Mouse (Mus musculus): ENCODE measurements at regions not wholly inside any gene's neighbourhood (a gene's known extent, or its start where the extent isn't known, plus 50 kb on each side); places are given as distances from the start of the nearest gene placed in this dataset.
A peak's percentile ranks its signal among the peaks of the same experiment; 100 is the strongest.

GRCm38 (mm10) chr7:90057947-90058346 is 72.1 kb upstream of the Picalm start:
- Histone ChIP-seq H3K27me3 (ENCODE audit: control insufficient read depth, insufficient read depth, low read depth, low read length) (no peaks in the 10 kb centered on the region), H3K4me3 (ENCODE audit: low read length) (no peak overlapping the region), H3K36me3 (ENCODE audit: control insufficient read depth, insufficient read depth, low read length) (no peaks in the 10 kb centered on the region), H3K9ac (ENCODE audit: low read length) (no peak overlapping the region), H3K4me1 (replicated peaks; ENCODE audit: control insufficient read depth, insufficient read depth, low read length) (peaks cover 26% of the 10 kb centered on the region), H3K9me3 (ENCODE audit: control insufficient read depth, low read length) (no peaks in the 10 kb centered on the region), H3K4me2 (ENCODE audit: low read depth, low read length) (no peak overlapping the region), H3K27ac (ENCODE audit: low read length) (no peak overlapping the region)
- WGBS, result 55% methylated on average over 1 of the region's 1 CpGs
- ATAC-seq (ENCODE audit: low read depth), result no peak

DNA sequence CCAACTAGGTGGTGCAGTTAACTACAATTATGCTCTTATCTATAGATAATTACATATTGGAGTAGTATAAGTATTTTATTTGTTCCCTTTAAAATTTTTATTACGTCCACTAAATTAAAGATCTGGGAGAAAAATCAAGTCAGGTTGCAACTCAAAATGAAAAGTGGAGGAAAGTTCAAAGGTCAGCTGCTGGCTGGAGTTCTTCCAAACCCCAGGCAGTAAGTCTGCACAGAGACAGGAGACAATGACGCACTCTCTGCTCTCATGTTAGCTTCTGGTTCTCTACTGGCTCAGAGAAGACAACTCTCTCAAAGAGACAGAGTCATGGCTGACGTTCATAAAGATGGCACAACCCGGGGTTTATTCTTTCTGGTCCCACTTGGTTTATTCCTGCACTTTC is 71.4 kb upstream of the Picalm start:
- 74% methylated on average over 4 of the region's 4 CpGs for WGBS
- no peaks in the 10 kb centered on the region for H3K9me3 ChIP-seq (ENCODE audit: control insufficient read depth, low read length)
- H3K9ac ChIP-seq (ENCODE audit: low read length), result no peak overlapping the region
- no peaks in the 10 kb centered on the region for H3K36me3 ChIP-seq (ENCODE audit: control insufficient read depth, insufficient read depth, low read length)
- peaks cover 26% of the 10 kb centered on the region for H3K4me1 ChIP-seq (replicated peaks; ENCODE audit: control insufficient read depth, insufficient read depth, low read length)
- no peak overlapping the region for H3K27ac ChIP-seq (ENCODE audit: low read length)
- no peak overlapping the region for H3K4me3 ChIP-seq (ENCODE audit: low read length)
- no peak for ATAC-seq (ENCODE audit: low read depth)
- no peaks in the 10 kb centered on the region for H3K27me3 ChIP-seq (ENCODE audit: control insufficient read depth, insufficient read depth, low read depth, low read length)
- no peak overlapping the region for H3K4me2 ChIP-seq (ENCODE audit: low read depth, low read length)

DNA sequence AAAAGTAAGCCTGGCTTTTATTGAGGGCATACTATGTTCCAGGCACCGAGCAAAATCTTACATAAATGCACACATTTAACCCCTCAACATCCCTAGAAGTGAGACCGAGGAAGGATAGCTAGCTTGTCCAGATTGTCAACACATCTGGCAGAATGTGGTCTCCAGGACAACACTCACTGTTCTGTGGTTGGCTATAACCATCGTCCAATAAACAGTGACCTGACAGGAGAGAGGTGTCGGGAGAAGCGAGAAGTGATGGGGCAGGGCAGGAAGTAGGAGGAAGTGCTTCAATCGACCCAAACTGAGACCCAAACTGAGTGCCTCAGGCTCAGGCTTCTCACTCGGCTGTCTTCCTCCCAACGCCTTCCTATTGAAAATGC is 70.8 kb upstream of the Picalm start:
- 45% methylated on average over 8 of the region's 8 CpGs for WGBS
- peak; percentile 27; the same call in 1 of the 2 replicates for ATAC-seq (ENCODE audit: low read depth)
- peaks cover 26% of the 10 kb centered on the region for H3K4me1 ChIP-seq (replicated peaks; ENCODE audit: control insufficient read depth, insufficient read depth, low read length)
- H3K27me3 ChIP-seq (ENCODE audit: control insufficient read depth, insufficient read depth, low read depth, low read length), result no peaks in the 10 kb centered on the region
- no peaks in the 10 kb centered on the region for H3K36me3 ChIP-seq (ENCODE audit: control insufficient read depth, insufficient read depth, low read length)
- H3K9me3 ChIP-seq (ENCODE audit: control insufficient read depth, low read length), result no peaks in the 10 kb centered on the region
- H3K4me3 ChIP-seq (ENCODE audit: low read length), result no peak overlapping the region
- H3K9ac ChIP-seq (ENCODE audit: low read length), result no peak overlapping the region
- peak overlapping the region; percentile 73 for H3K27ac ChIP-seq (ENCODE audit: low read length)
- no peak overlapping the region for H3K4me2 ChIP-seq (ENCODE audit: low read depth, low read length)

GRCm38 (mm10) chr7:90059629-90060301 is 70.2 kb upstream of the Picalm start:
- no peak overlapping the region for H3K4me2 ChIP-seq (ENCODE audit: low read depth, low read length)
- WGBS, result 57% methylated on average over 6 of the region's 6 CpGs

GRCm38 (mm10) chr7:90060343-90061175 is 69.5 kb upstream of the Picalm start:
- no peaks in the 10 kb centered on the region for H3K27me3 ChIP-seq (ENCODE audit: control insufficient read depth, insufficient read depth, low read depth, low read length)
- H3K4me1 ChIP-seq (replicated peaks; ENCODE audit: control insufficient read depth, insufficient read depth, low read length), result peaks cover 26% of the 10 kb centered on the region
- ATAC-seq (ENCODE audit: low read depth), result no peak; the same call in 1 of the 2 replicates
- H3K9me3 ChIP-seq (ENCODE audit: control insufficient read depth, low read length), result no peaks in the 10 kb centered on the region
- 50% methylated on average over 16 of the region's 16 CpGs for WGBS
- H3K36me3 ChIP-seq (ENCODE audit: control insufficient read depth, insufficient read depth, low read length), result no peaks in the 10 kb centered on the region
- no peak overlapping the region for H3K4me3 ChIP-seq (ENCODE audit: low read length)
- H3K9ac ChIP-seq (ENCODE audit: low read length), result peak overlapping the region; percentile 35
- H3K4me2 ChIP-seq (ENCODE audit: low read depth, low read length), result peak overlapping the region; percentile 11; the same call in 1 of the 2 replicates
- peak overlapping the region; percentile 73 for H3K27ac ChIP-seq (ENCODE audit: low read length)

More at GRCm38 (mm10) chr7:90059629-90060301, 70.2 kb upstream of the Picalm start:
- no peak overlapping the region for H3K4me3 ChIP-seq (ENCODE audit: low read length)
- peak overlapping the region; percentile 35 for H3K9ac ChIP-seq (ENCODE audit: low read length)
- ATAC-seq (ENCODE audit: low read depth), result peak; percentile 25
- peaks cover 26% of the 10 kb centered on the region for H3K4me1 ChIP-seq (replicated peaks; ENCODE audit: control insufficient read depth, insufficient read depth, low read length)
- H3K36me3 ChIP-seq (ENCODE audit: control insufficient read depth, insufficient read depth, low read length), result no peaks in the 10 kb centered on the region
- peak overlapping the region; percentile 73 for H3K27ac ChIP-seq (ENCODE audit: low read length)
- H3K9me3 ChIP-seq (ENCODE audit: control insufficient read depth, low read length), result no peaks in the 10 kb centered on the region
- H3K27me3 ChIP-seq (ENCODE audit: control insufficient read depth, insufficient read depth, low read depth, low read length), result no peaks in the 10 kb centered on the region

GRCm38 (mm10) chr7:90061701-90062100 is 68.3 kb upstream of the Picalm start:
- H3K27ac ChIP-seq (ENCODE audit: low read length), result peak overlapping the region; percentile 73
- H3K4me3 ChIP-seq (ENCODE audit: low read length), result no peak overlapping the region
- peak; percentile 55 for ATAC-seq (ENCODE audit: low read depth)
- 0 out of 2 replicates have a peak overlapping the region, but pooled peaks have one; percentile 18 for H3K4me2 ChIP-seq (ENCODE audit: low read depth, low read length)
- no peak overlapping the region for H3K9ac ChIP-seq (ENCODE audit: low read length)
- H3K27me3 ChIP-seq (ENCODE audit: control insufficient read depth, insufficient read depth, low read depth, low read length), result no peaks in the 10 kb centered on the region
- H3K36me3 ChIP-seq (ENCODE audit: control insufficient read depth, insufficient read depth, low read length), result no peaks in the 10 kb centered on the region
- H3K4me1 ChIP-seq (replicated peaks; ENCODE audit: control insufficient read depth, insufficient read depth, low read length), result peaks cover 26% of the 10 kb centered on the region
- WGBS, result 36% methylated on average over 7 of the region's 7 CpGs
- no peaks in the 10 kb centered on the region for H3K9me3 ChIP-seq (ENCODE audit: control insufficient read depth, low read length)

- H3K27me3 ChIP-seq (ENCODE audit: control insufficient read depth, insufficient read depth, low read depth, low read length), result no peaks in the 10 kb centered on the region
- 0 out of 2 replicates have a peak overlapping the region, but pooled peaks have one; percentile 73 for H3K27ac ChIP-seq (ENCODE audit: low read length)
- H3K4me3 ChIP-seq (ENCODE audit: low read length), result no peak overlapping the region
- ATAC-seq (ENCODE audit: low read depth), result no peak
- no peaks in the 10 kb centered on the region for H3K36me3 ChIP-seq (ENCODE audit: control insufficient read depth, insufficient read depth, low read length)
- no peaks in the 10 kb centered on the region for H3K9me3 ChIP-seq (ENCODE audit: control insufficient read depth, low read length)
- peaks cover 26% of the 10 kb centered on the region for H3K4me1 ChIP-seq (replicated peaks; ENCODE audit: control insufficient read depth, insufficient read depth, low read length)
- H3K9ac ChIP-seq (ENCODE audit: low read length), result no peak overlapping the region
- 74% methylated on average over 9 of the region's 9 CpGs for WGBS
- H3K4me2 ChIP-seq (ENCODE audit: low read depth, low read length), result no peak overlapping the region
These were observed 67.1 kb upstream of the Picalm start for GRCm38 (mm10) chr7:90062874-90063273.

- Histone ChIP-seq H3K36me3 (ENCODE audit: control insufficient read depth, insufficient read depth, low read length) (no peaks in the 10 kb centered on the region), H3K9me3 (ENCODE audit: control insufficient read depth, low read length) (no peaks in the 10 kb centered on the region), H3K4me2 (ENCODE audit: low read depth, low read length) (no peak overlapping the region), H3K9ac (ENCODE audit: low read length) (no peak overlapping the region), H3K27ac (ENCODE audit: low read length) (no peak overlapping the region), H3K4me1 (replicated peaks; ENCODE audit: control insufficient read depth, insufficient read depth, low read length) (peaks cover 22% of the 10 kb centered on the region), H3K27me3 (ENCODE audit: control insufficient read depth, insufficient read depth, low read depth, low read length) (no peaks in the 10 kb centered on the region), H3K4me3 (ENCODE audit: low read length) (no peak overlapping the region)
- WGBS, result 91% methylated on average over 1 of the region's 1 CpGs
- no peak for ATAC-seq (ENCODE audit: low read depth)
These were observed 65.8 kb upstream of the Picalm start for GRCm38 (mm10) chr7:90064198-90064597.

DNA sequence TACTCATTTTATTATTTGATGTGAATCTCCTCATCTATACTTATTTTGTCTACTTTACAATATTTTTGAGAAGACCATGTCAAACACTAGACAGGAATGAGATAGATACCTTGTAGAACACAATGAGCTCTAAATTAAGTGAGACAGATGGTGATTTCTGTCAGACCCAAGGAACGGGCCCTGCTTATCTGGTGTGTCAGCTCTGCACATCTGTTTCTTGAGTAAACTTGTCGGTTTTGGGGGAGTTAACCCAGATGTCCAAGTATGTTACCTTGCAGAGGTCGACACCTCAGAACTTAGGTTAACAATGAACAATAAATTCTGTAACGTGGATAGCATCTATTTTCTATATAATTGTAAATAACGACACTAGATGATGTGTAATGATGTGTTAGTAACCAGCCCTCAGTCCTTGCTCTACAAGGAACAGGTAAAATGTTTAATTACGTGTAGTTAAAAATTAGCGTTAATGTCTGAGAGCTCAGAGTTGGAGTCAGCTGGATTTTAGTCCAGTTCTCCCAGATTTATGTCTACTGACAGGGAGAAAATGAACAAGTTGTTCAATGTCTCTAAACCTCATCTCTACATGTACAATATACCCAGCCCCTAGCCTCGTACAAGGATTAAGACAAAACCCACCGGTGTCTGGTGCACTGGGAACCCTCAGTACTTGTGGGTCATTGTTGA is 64.6 kb upstream of the Picalm start:
- H3K36me3 ChIP-seq (ENCODE audit: control insufficient read depth, insufficient read depth, low read length), result no peaks in the 10 kb centered on the region
- H3K4me1 ChIP-seq (replicated peaks; ENCODE audit: control insufficient read depth, insufficient read depth, low read length), result peaks cover 11% of the 10 kb centered on the region
- no peak overlapping the region for H3K4me2 ChIP-seq (ENCODE audit: low read depth, low read length)
- no peaks in the 10 kb centered on the region for H3K27me3 ChIP-seq (ENCODE audit: control insufficient read depth, insufficient read depth, low read depth, low read length)
- H3K27ac ChIP-seq (ENCODE audit: low read length), result no peak overlapping the region
- ATAC-seq (ENCODE audit: low read depth), result no peak
- H3K4me3 ChIP-seq (ENCODE audit: low read length), result no peak overlapping the region
- H3K9me3 ChIP-seq (ENCODE audit: control insufficient read depth, low read length), result no peaks in the 10 kb centered on the region
- 68% methylated on average over 9 of the region's 9 CpGs for WGBS
- no peak overlapping the region for H3K9ac ChIP-seq (ENCODE audit: low read length)

Data from lung, embryonic 16.5 days (tissue).